Mouse (Mus musculus) heart, embryonic 13.5 days (tissue): ENCODE data around the gene Zfp341. TPM values are rescaled to one million over a fixed set of nuclear protein-coding genes. Genes with fewer than 3 reads are reported as not detected.

Experiments used
- ATAC-seq: fragments of 200-750 bp; cut with Nextera tagmentation; 2 replicates; pipeline ENCODE4 v1.8.0; 2017; ENCODE audit warnings: moderate TSS enrichment; ENCODE audit not compliant: insufficient number of reproducible peaks, low FRiP score, low TSS enrichment; ENCODE audit errors: extremely low read depth
- H3K27ac ChIP-seq: fragments of 300-500 bp; sonication (generic); replicated peaks from 2 replicates; pipeline ENCODE4 v1.5.1; 2015; ENCODE audit warnings: moderate library complexity, mild to moderate bottlenecking, inconsistent platforms
- H3K27me3 ChIP-seq: fragments of 300-500 bp; sonication (generic); replicated peaks from 2 replicates; pipeline ENCODE4 v1.6.1; 2015; ENCODE audit warnings: mild to moderate bottlenecking, inconsistent platforms
- H3K36me3 ChIP-seq: fragments of 300-500 bp; sonication (generic); 2 replicates; pipeline ENCODE4 v1.6.1; 2015; ENCODE audit warnings: mild to moderate bottlenecking, inconsistent platforms
- H3K4me1 ChIP-seq: fragments of 300-500 bp; sonication (generic); 2 replicates; pipeline ENCODE4 v1.6.1; 2015; ENCODE audit warnings: inconsistent platforms
- H3K4me2 ChIP-seq: fragments of 300-500 bp; sonication (generic); 2 replicates; pipeline ENCODE4 v1.6.1; 2015; ENCODE audit warnings: inconsistent platforms, mild to moderate bottlenecking, moderate library complexity
- H3K4me3 ChIP-seq: fragments of 300-500 bp; sonication (generic); 2 replicates; pipeline ENCODE4 v1.5.1; 2015; ENCODE audit warnings: moderate library complexity, mild to moderate bottlenecking, inconsistent platforms
- H3K9ac ChIP-seq: fragments of 300-500 bp; sonication (generic); 2 replicates; pipeline ENCODE4 v1.6.1; 2015; ENCODE audit warnings: inconsistent platforms, mild to moderate bottlenecking, moderate library complexity
- H3K9me3 ChIP-seq: fragments of 300-500 bp; sonication (generic); 2 replicates; pipeline ENCODE4 v1.6.1; 2016; ENCODE audit warnings: inconsistent platforms
- WGBS: fragments of 180-500 bp; shearing (Covaris S2); methylation state at CpG from one replicate; pipeline ENCODE4 v1.1.7; 2015; ENCODE audit warnings: mixed read lengths; 5-methylcytosine and 5-hydroxymethylcytosine counted together
- polyA plus RNA-seq: library from polyadenylated mRNA; unstranded; fragments of >200 nt; fragmentation: Nextera tagmentation; extraction: Ambion mirVana; gene quantifications from 2 replicates; pipeline ENCODE4 v1.2.1, GENCODE M21; 2015

Zfp341 gene
- polyA plus RNA-seq, 1 experiment from 2014 or later, result 0.68 TPM

- no peak overlapping the region for H3K4me3 ChIP-seq
- no peaks in the 10 kb centered on the region for H3K27me3 ChIP-seq
- H3K9ac ChIP-seq, result no peak overlapping the region
- H3K27ac ChIP-seq, result no peak overlapping the region
- no peak overlapping the region for H3K4me2 ChIP-seq
- no peaks in the 10 kb centered on the region for H3K9me3 ChIP-seq
- no peaks in the 10 kb centered on the region for H3K36me3 ChIP-seq
- 73% methylated on average over 8 of the region's 8 CpGs for WGBS
- H3K4me1 ChIP-seq, result peaks cover 32% of the 10 kb centered on the region
- no peak for ATAC-seq
Observed at GRCm38 (mm10) chr2:154571976-154572375, 41.1 kb upstream of the Zfp341 start.

GRCm38 (mm10) chr2:154572996-154573395 is 40.1 kb upstream of the Zfp341 start:
- H3K9ac ChIP-seq, result no peak overlapping the region
- no peak overlapping the region for H3K27ac ChIP-seq
- no peak for ATAC-seq
- peaks cover 29% of the 10 kb centered on the region for H3K4me1 ChIP-seq
- WGBS, result 70% methylated on average over 3 of the region's 3 CpGs
- H3K27me3 ChIP-seq, result no peaks in the 10 kb centered on the region
- H3K9me3 ChIP-seq, result no peaks in the 10 kb centered on the region
- no peak overlapping the region for H3K4me3 ChIP-seq
- H3K36me3 ChIP-seq, result no peaks in the 10 kb centered on the region
- no peak overlapping the region for H3K4me2 ChIP-seq

DNA sequence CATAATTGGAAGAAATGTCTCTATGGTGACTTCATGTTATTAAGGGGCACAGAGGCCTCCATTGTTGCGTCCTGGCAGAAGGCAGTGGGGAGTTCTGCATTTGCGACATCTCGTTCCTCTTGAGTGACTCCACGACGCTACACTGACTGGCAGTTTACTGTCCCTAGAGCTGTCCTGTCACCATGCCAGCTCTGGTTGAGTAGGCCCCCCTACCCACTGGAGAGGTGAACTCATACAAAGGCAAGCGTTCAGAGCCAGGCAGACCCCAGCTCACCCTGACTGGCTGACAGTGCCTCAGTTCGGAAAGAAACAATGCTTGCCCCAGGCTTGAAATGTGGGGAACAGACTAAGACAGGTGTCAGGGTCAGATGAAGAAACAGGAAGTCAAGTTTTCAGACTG is 38.8 kb upstream of the Zfp341 start:
- no peak for ATAC-seq
- Histone ChIP-seq H3K27me3 (no peaks in the 10 kb centered on the region), H3K4me1 (peaks cover 18% of the 10 kb centered on the region), H3K4me3 (no peak overlapping the region), H3K4me2 (no peak overlapping the region), H3K9me3 (no peaks in the 10 kb centered on the region), H3K36me3 (no peaks in the 10 kb centered on the region), H3K9ac (no peak overlapping the region), H3K27ac (no peak overlapping the region)
- WGBS, result 75% methylated on average over 7 of the region's 7 CpGs

- Histone ChIP-seq H3K4me2 (no peak overlapping the region), H3K4me1 (peaks cover 18% of the 10 kb centered on the region)
- 59% methylated on average over 12 of the region's 12 CpGs for WGBS
Observed at GRCm38 (mm10) chr2:154576876-154577743, 36.0 kb upstream of the Zfp341 start.

DNA sequence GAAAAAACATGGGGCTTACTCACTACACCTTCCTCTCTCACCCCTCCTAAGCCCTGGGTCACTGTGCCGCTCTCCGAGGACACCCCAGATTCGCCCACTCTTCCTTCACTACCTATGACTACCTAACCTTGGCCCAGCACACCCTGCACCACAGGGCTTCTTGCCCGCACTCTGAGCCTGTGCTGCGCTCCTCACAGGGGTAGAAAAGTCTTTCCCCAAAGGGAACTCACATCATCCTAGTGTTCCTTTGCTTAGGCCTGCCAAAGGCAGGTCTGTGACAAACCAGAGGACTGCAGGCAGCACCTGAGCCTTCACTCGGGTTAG is 35.4 kb upstream of the Zfp341 start:
- 0 out of 2 replicates have a peak overlapping the region, but pooled peaks have one; percentile 52 for H3K9ac ChIP-seq
- no peak for ATAC-seq
- no peak overlapping the region for H3K27ac ChIP-seq
- no peak overlapping the region for H3K4me2 ChIP-seq
- H3K36me3 ChIP-seq, result no peaks in the 10 kb centered on the region
- 81% methylated on average over 5 of the region's 6 CpGs for WGBS
- H3K9me3 ChIP-seq, result no peaks in the 10 kb centered on the region
- H3K27me3 ChIP-seq, result no peaks in the 10 kb centered on the region
- H3K4me1 ChIP-seq, result peaks cover 18% of the 10 kb centered on the region
- no peak overlapping the region for H3K4me3 ChIP-seq

More at GRCm38 (mm10) chr2:154576876-154577743, 36.0 kb upstream of the Zfp341 start:
- Histone ChIP-seq H3K4me3 (no peak overlapping the region), H3K27ac (no peak overlapping the region), H3K9ac (peak overlapping the region; percentile 52; the same call in 1 of the 2 replicates), H3K9me3 (no peaks in the 10 kb centered on the region), H3K36me3 (no peaks in the 10 kb centered on the region), H3K27me3 (no peaks in the 10 kb centered on the region)
- ATAC-seq, result no peak

DNA sequence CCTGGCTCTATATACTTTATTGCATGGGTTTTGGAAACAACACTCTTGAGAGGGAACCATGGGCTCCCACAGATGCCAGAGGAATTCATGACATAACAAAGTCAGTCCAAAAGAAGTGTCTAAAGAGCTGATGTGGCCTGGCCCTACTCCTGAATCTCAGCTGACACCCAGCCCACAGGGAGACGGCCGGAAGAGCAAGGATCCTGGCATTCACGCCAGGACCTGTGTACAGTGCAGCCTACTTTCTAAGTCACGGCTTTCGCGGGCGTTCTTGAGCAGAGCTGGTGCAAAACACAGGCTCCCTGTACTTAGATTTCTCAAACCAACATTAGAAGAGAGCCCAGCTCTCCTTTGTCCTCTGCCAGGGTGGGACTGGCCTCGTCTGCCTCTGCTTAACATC is 32.5 kb upstream of the Zfp341 start:
- WGBS, result 62% methylated on average over 8 of the region's 8 CpGs
- no peak for ATAC-seq
- peak overlapping the region; percentile 65 for H3K27ac ChIP-seq
- H3K36me3 ChIP-seq, result no peaks in the 10 kb centered on the region
- no peak overlapping the region for H3K4me3 ChIP-seq
- H3K9me3 ChIP-seq, result no peaks in the 10 kb centered on the region
- H3K9ac ChIP-seq, result no peak overlapping the region; the same call in 1 of the 2 replicates
- peaks cover 33% of the 10 kb centered on the region for H3K4me1 ChIP-seq
- H3K4me2 ChIP-seq, result no peak overlapping the region
- no peaks in the 10 kb centered on the region; the same call in 1 of the 2 replicates for H3K27me3 ChIP-seq

DNA sequence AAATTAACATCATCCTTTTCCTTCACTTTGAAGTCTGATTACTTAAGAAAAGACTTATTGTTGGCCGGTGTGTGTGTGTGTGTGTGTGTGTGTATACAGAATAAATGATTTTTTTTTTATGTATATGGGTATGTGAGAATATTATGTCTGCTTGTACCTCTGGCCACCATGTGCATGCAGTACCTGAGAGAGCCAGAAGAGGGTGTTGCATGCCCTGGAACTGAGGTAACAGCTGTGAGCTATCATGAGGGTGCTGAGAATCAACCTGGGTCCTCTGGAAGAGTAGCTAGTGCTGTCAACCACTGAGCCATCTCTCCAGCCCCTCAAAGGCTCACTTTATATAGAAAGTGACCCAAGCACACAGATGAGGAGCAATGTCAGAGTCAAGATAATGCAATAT is 31.7 kb upstream of the Zfp341 start:
- Histone ChIP-seq H3K36me3 (peaks cover 2% of the 10 kb centered on the region), H3K4me1 (peaks cover 33% of the 10 kb centered on the region), H3K4me3 (no peak overlapping the region), H3K9me3 (0 out of 2 replicates have a peak, but pooled peaks cover under 1% of the 10 kb centered on the region), H3K4me2 (no peak overlapping the region), H3K27me3 (no peaks in the 10 kb centered on the region; the same call in 1 of the 2 replicates), H3K27ac (no peak overlapping the region), H3K9ac (no peak overlapping the region)
- ATAC-seq, result no peak
- 88% methylated on average over 1 of the region's 1 CpGs for WGBS

GRCm38 (mm10) chr2:154583906-154584872 is 28.9 kb upstream of the Zfp341 start:
- H3K4me3 ChIP-seq, result no peak overlapping the region
- no peak overlapping the region for H3K27ac ChIP-seq
- H3K27me3 ChIP-seq, result no peaks in the 10 kb centered on the region; the same call in 1 of the 2 replicates
- peaks cover 14% of the 10 kb centered on the region for H3K36me3 ChIP-seq
- peaks cover 33% of the 10 kb centered on the region for H3K4me1 ChIP-seq
- no peak for ATAC-seq
- peak overlapping the region; percentile 20; the same call in 1 of the 2 replicates for H3K9ac ChIP-seq
- 0 out of 2 replicates have a peak, but pooled peaks cover 4% of the 10 kb centered on the region for H3K9me3 ChIP-seq
- no peak overlapping the region for H3K4me2 ChIP-seq
- 39% methylated on average over 15 of the region's 15 CpGs for WGBS

- H3K4me3 ChIP-seq, result no peak overlapping the region
- 62% methylated on average over 17 of the region's 17 CpGs for WGBS
- no peak overlapping the region for H3K4me2 ChIP-seq
- H3K36me3 ChIP-seq, result peaks cover 14% of the 10 kb centered on the region
- H3K27ac ChIP-seq, result no peak overlapping the region
- H3K9me3 ChIP-seq, result 0 out of 2 replicates have a peak, but pooled peaks cover 4% of the 10 kb centered on the region
- peaks cover 33% of the 10 kb centered on the region for H3K4me1 ChIP-seq
- no peak overlapping the region for H3K9ac ChIP-seq
- no peaks in the 10 kb centered on the region; the same call in 1 of the 2 replicates for H3K27me3 ChIP-seq
- ATAC-seq, result no peak
Observed at GRCm38 (mm10) chr2:154584931-154585601, 28.0 kb upstream of the Zfp341 start.

DNA sequence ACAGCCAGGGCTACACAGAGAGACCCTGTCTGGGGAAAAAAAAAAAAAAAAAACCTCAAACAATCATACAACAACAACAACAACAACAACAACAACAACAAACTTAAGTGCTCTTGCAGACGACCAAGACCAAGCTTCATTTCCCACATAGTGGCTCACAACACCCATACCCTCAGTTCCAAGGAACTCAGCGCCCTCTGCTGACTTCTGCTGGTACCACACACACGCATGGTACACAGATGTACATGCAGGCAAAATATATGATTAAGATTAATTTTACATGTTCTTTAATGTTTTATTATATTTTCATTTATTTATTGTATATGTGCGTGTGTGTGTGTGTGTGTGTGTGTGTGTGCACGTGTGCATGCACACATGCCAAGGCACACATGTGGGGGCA is 26.7 kb upstream of the Zfp341 start:
- Histone ChIP-seq H3K36me3 (peaks cover 14% of the 10 kb centered on the region), H3K9ac (no peak overlapping the region), H3K9me3 (0 out of 2 replicates have a peak, but pooled peaks cover 4% of the 10 kb centered on the region), H3K4me3 (no peak overlapping the region), H3K27me3 (no peaks in the 10 kb centered on the region; the same call in 1 of the 2 replicates), H3K4me1 (peaks cover 24% of the 10 kb centered on the region), H3K4me2 (no peak overlapping the region), H3K27ac (no peak overlapping the region)
- WGBS, result 70% methylated on average over 5 of the region's 5 CpGs
- no peak for ATAC-seq
